Mouse (Mus musculus) liver, embryonic 11.5 days (tissue): Measurements from ENCODE around the gene Ankrd36. TPM values are rescaled to one million over a fixed set of nuclear protein-coding genes. Genes with fewer than 3 reads are reported as not detected.
"Not testable (repeated sequence)": the region's sequence is repeated elsewhere in the genome, so short reads cannot be mapped to it uniquely, and the experiment has no call there.

Experiments used
- ATAC-seq: fragments of 200-750 bp; cut with Nextera tagmentation; replicated peaks from 2 replicates; pipeline ENCODE4 v1.8.0; 2017; ENCODE audit warnings: moderate number of reproducible peaks, mild to moderate bottlenecking, moderate TSS enrichment, moderate library complexity; ENCODE audit not compliant: low FRiP score
- DNase-seq: peaks from one replicate; pipeline ENCODE4 v3.0.0-alpha.2; 2017; ENCODE audit warnings: low spot score
- H3K27ac ChIP-seq: fragments of 300-500 bp; sonication (generic); 2 replicates; pipeline ENCODE4 v1.5.1; 2014; ENCODE audit warnings: mild to moderate bottlenecking, low read depth, low read length, control low read depth
- H3K27me3 ChIP-seq: fragments of 300-500 bp; sonication (generic); replicated peaks from 2 replicates; pipeline ENCODE4 v1.6.1; 2014; ENCODE audit warnings: low read length, mixed read lengths; ENCODE audit not compliant: control insufficient read depth, insufficient read depth
- H3K36me3 ChIP-seq: fragments of 300-500 bp; sonication (generic); 2 replicates; pipeline ENCODE4 v1.6.1; 2014; ENCODE audit warnings: mild to moderate bottlenecking, low read length, moderate library complexity, mixed read lengths; ENCODE audit not compliant: control insufficient read depth, insufficient read depth
- H3K4me1 ChIP-seq: fragments of 300-500 bp; sonication (generic); replicated peaks from 2 replicates; pipeline ENCODE4 v1.6.1; 2014; ENCODE audit warnings: low read length, mixed read lengths; ENCODE audit not compliant: control insufficient read depth, insufficient read depth
- H3K4me2 ChIP-seq: fragments of 300-500 bp; sonication (generic); 2 replicates; pipeline ENCODE4 v1.6.1; 2014; ENCODE audit warnings: mild to moderate bottlenecking, control low read depth, moderate library complexity
- H3K4me3 ChIP-seq: fragments of 300-500 bp; sonication (generic); 2 replicates; pipeline ENCODE4 v1.5.1; 2014; ENCODE audit warnings: low read depth, low read length, control low read depth
- H3K9ac ChIP-seq: fragments of 300-500 bp; sonication (generic); 2 replicates; pipeline ENCODE4 v1.6.1; 2014; ENCODE audit warnings: low read depth, low read length, control low read depth
- H3K9me3 ChIP-seq: fragments of 300-500 bp; sonication (generic); 2 replicates; pipeline ENCODE4 v1.6.1; 2016; ENCODE audit warnings: low read length, inconsistent platforms, mixed read lengths; ENCODE audit not compliant: control insufficient read depth
- WGBS: fragments of 180-500 bp; shearing (Covaris S2); extraction: QIAGEN DNeasy Blood & Tissue Kit; methylation state at CpG from one replicate; pipeline ENCODE4 v1.1.7; 2014; 5-methylcytosine and 5-hydroxymethylcytosine counted together
- polyA plus RNA-seq: library from polyadenylated mRNA; unstranded; fragments of >200 nt; fragmentation: Nextera tagmentation; extraction: Ambion mirVana; gene quantifications from 2 replicates; pipeline ENCODE4 v1.2.1, GENCODE M21; 2014

Gene Ankrd36
- polyA plus RNA-seq, 1 experiment from 2014 or later, result 0.82 TPM

GRCm38 (mm10) chr11:5541799-5542481, 27.5 kb upstream of the Ankrd36 start, which contains the start of gene Ccdc117:
Gene Ccdc117, minus strand, starts transcription at chr11:5542187.
- no peaks in the 10 kb centered on the region for H3K9me3 ChIP-seq
- H3K27ac ChIP-seq, result peak within 1 kb of the TSS; percentile 78
- H3K4me1 ChIP-seq, result peaks cover 21% of the 10 kb centered on the region
- peak within 1 kb of the TSS; percentile 91 for H3K4me2 ChIP-seq
- ATAC-seq, result peak; percentile 100
- peak within 1 kb of the TSS; percentile 88 for H3K4me3 ChIP-seq
- DNase-seq, result peak; percentile 90
- H3K9ac ChIP-seq, result peak within 1 kb of the TSS; percentile 87
- H3K36me3 ChIP-seq, result peaks cover 6% of the 10 kb centered on the region; the same call in 1 of the 2 replicates
- H3K27me3 ChIP-seq, result no peaks in the 10 kb centered on the region
- WGBS, result under 1% methylated on average over 63 of the region's 65 CpGs

- no peaks in the 10 kb centered on the region for H3K27me3 ChIP-seq
- peaks cover 21% of the 10 kb centered on the region for H3K4me1 ChIP-seq
- no peak overlapping the region for H3K9ac ChIP-seq
- H3K9me3 ChIP-seq, result no peaks in the 10 kb centered on the region
- no peak for DNase-seq
- peaks cover 6% of the 10 kb centered on the region; the same call in 1 of the 2 replicates for H3K36me3 ChIP-seq
- peak overlapping the region; percentile 91 for H3K4me2 ChIP-seq
- no peak overlapping the region; the same call in 1 of the 2 replicates for H3K4me3 ChIP-seq
- H3K27ac ChIP-seq, result no peak overlapping the region
- WGBS, result 42% methylated on average over 5 of the region's 5 CpGs
- no peak for ATAC-seq
Measured at GRCm38 (mm10) chr11:5542482-5543185, 26.9 kb upstream of the Ankrd36 start.

- DNase-seq, result no peak
- ATAC-seq, result no peak
- WGBS, result 65% methylated on average over 1 of the region's 1 CpGs
- no peak overlapping the region for H3K4me3 ChIP-seq
- no peak overlapping the region for H3K4me2 ChIP-seq
- H3K9ac ChIP-seq, result no peak overlapping the region
- H3K27ac ChIP-seq, result no peak overlapping the region
- peaks cover 6% of the 10 kb centered on the region; the same call in 1 of the 2 replicates for H3K36me3 ChIP-seq
- H3K4me1 ChIP-seq, result peaks cover 21% of the 10 kb centered on the region
- no peaks in the 10 kb centered on the region for H3K27me3 ChIP-seq
- no peaks in the 10 kb centered on the region for H3K9me3 ChIP-seq
Measured at GRCm38 (mm10) chr11:5543281-5543680, 26.2 kb upstream of the Ankrd36 start.

GRCm38 (mm10) chr11:5544709-5545108, 24.8 kb upstream of the Ankrd36 start:
- not testable (repeated sequence) for ATAC-seq, H3K9ac ChIP-seq, H3K36me3 ChIP-seq, H3K9me3 ChIP-seq, H3K27ac ChIP-seq, DNase-seq, H3K4me2 ChIP-seq, H3K27me3 ChIP-seq, H3K4me3 ChIP-seq
- peaks cover 16% of the 10 kb centered on the region for H3K4me1 ChIP-seq
- 69% methylated on average over 1 of the region's 1 CpGs for WGBS

GRCm38 (mm10) chr11:5545457-5545856, 24.0 kb upstream of the Ankrd36 start:
- Histone ChIP-seq H3K36me3 (no peaks in the 10 kb centered on the region), H3K4me1 (peaks cover 12% of the 10 kb centered on the region), H3K4me2 (no peak overlapping the region), H3K9me3 (no peaks in the 10 kb centered on the region), H3K27me3 (no peaks in the 10 kb centered on the region), H3K9ac (no peak overlapping the region), H3K27ac (no peak overlapping the region), H3K4me3 (no peak overlapping the region)
- DNase-seq (no peak), ATAC-seq (no peak)
- 78% methylated on average over 4 of the region's 4 CpGs for WGBS

GRCm38 (mm10) chr11:5546693-5547092, 22.8 kb upstream of the Ankrd36 start:
- Histone ChIP-seq H3K27ac (no peak overlapping the region), H3K36me3 (no peaks in the 10 kb centered on the region), H3K4me3 (no peak overlapping the region), H3K4me1 (peaks cover 5% of the 10 kb centered on the region; the same call in 1 of the 2 replicates), H3K9ac (no peak overlapping the region), H3K9me3 (no peaks in the 10 kb centered on the region), H3K27me3 (no peaks in the 10 kb centered on the region), H3K4me2 (no peak overlapping the region)
- ATAC-seq, result no peak
- no peak for DNase-seq
- WGBS, result 62% methylated on average over 3 of the region's 3 CpGs

- Histone ChIP-seq H3K36me3 (no peaks in the 10 kb centered on the region), H3K27ac (no peak overlapping the region), H3K9ac (no peak overlapping the region), H3K4me3 (no peak overlapping the region), H3K27me3 (no peaks in the 10 kb centered on the region), H3K9me3 (no peaks in the 10 kb centered on the region), H3K4me1 (no peaks in the 10 kb centered on the region), H3K4me2 (no peak overlapping the region)
- no peak for DNase-seq
- no peak for ATAC-seq
- WGBS, result 87% methylated on average over 5 of the region's 5 CpGs
Measured at GRCm38 (mm10) chr11:5551430-5551829, 18.1 kb upstream of the Ankrd36 start.

GRCm38 (mm10) chr11:5551931-5552330, 17.6 kb upstream of the Ankrd36 start:
- H3K4me1 ChIP-seq, result no peaks in the 10 kb centered on the region
- no peak overlapping the region for H3K4me3 ChIP-seq
- DNase-seq (no peak), ATAC-seq (no peak)
- no peaks in the 10 kb centered on the region for H3K27me3 ChIP-seq
- H3K27ac ChIP-seq, result no peak overlapping the region
- 61% methylated on average over 1 of the region's 1 CpGs for WGBS
- no peak overlapping the region for H3K4me2 ChIP-seq
- H3K9ac ChIP-seq, result no peak overlapping the region
- H3K36me3 ChIP-seq, result no peaks in the 10 kb centered on the region
- H3K9me3 ChIP-seq, result no peaks in the 10 kb centered on the region
